Mouse (Mus musculus) C2C12 (cell line): ENCODE data around the gene Pard3b.

Experiments used
- CEBPB ChIP-seq: IDR thresholded peaks from one replicate; pipeline ENCODE4 v1.6.1; 2011; ENCODE audit warnings: low read depth, mild to moderate bottlenecking, control low read depth, moderate library complexity
- CTCF ChIP-seq: IDR thresholded peaks from one replicate; pipeline ENCODE4 v1.5.1; 2011; ENCODE audit not compliant: control insufficient read depth, insufficient read depth, insufficient read length
- MYOD1 ChIP-seq: IDR thresholded peaks from one replicate; pipeline ENCODE4 v1.6.1; 2011; ENCODE audit warnings: low read depth; ENCODE audit not compliant: control insufficient read depth, insufficient read length
- MYOG ChIP-seq: IDR thresholded peaks from one replicate; pipeline ENCODE4 v1.6.1; 2011; ENCODE audit not compliant: control insufficient read depth, insufficient read length; ENCODE audit errors: extremely low read depth

DNA sequence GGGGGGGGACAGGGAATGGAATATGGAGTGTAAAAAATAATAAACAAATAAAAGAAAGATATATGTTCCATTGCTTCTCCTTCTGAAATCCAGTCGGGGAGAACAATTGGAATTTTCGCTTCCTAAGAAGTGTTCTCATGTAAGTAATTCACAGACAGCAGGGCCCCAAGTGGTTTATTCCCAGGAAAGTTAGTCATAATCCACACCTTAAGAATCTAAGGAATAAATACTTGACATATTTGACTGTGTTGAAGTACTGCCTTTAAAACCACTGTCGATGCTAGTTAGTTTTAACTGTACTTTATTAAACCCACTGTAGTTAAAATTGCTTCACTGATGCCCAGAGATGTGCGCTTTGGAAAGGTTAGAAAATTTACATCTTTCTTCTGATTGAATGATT, 442.5 kb downstream of the Pard3b start:
- TF ChIP-seq CTCF (no peak), MYOD1 (no peak), MYOG (no peak), CEBPB (no peak)
